Mouse (Mus musculus) megakaryocyte-erythroid progenitor cell, adult 5 weeks (primary cell): ENCODE results near the gene Zscan25. TPM values are rescaled to one million over a fixed set of nuclear protein-coding genes. Genes with fewer than 3 reads are reported as not detected.

Source experiments
- polyA plus RNA-seq: library from polyadenylated mRNA; stranded (reverse); fragments of >175 nt; gene quantifications from 2 replicates; pipeline ENCODE4 v1.2.3, GENCODE M21; 2012

The Zscan25 gene
- 34.9 and 49.4 TPM in 2 replicates for polyA plus RNA-seq

DNA sequence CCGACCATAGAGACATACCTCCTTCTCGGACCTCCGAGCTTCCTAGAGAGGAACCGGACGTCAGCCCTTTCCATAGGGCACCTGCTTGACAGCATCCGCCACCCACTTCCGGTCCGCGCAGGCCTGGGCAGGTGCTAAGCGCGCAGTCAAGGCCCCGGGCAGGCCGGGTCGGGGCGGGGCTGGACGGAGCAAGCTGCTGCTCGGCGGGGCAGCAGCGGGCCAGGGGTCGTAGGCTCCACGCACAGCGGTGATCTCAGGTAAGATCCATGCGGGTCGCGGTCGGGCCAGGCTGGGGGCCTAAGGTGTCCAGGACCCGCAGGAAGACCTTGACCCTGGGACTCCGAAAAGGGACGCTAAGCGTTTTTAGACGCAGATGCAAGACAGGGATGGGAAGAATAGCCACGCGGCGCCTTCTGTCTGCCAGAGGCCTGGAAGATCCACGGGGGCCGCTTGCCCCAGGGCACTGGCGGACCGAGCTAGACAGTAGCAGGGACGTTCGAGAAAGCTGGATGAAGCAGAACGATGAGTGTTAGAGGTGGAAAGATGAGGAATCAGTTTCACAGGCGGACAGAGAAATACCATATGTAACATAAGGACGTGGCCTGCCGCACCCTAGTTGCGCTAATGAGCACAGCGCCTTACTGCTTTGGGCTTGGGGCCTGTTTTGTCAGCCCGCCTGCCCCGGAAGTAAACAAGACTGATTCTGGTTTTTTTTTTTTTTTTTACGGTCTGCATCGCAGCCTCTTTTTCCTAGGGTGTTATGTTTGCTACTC lies at the start of gene Zscan25:
Gene Zscan25 (plus strand): TSS at position 130 of the 773 bp plus-strand sequence.

DNA sequence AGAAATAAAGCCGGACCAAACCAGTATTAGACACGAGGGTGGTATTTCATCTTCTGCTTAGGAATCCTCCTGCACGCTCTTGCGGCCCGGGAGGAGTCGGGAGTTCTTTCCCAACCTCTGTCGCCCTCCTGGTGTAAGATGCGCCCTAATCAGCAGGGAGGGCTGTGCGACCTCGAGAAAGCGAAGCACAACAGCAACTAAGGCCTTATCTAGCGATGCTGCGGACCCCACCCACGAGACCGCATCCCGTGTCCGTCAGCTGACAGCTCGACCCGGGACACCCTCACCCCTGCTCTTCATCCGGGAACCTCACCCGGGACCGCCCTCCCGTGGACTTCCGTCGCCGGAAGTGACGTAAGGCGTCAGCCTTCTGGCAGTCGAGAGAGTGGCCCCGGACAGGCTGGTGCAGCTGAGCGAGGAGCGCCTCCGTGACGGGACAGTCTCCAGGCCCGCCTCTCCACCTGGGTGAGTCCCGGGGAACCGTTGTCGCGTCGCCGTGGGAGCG lies 48.9 kb upstream of the Zscan25 start, which contains the start of gene Zfp655:
Gene Zfp655 (plus strand): TSS at position 349 of the 505 bp plus-strand sequence.

Other genes with a start within 250 kb of the Zscan25 start
- not detected in 2 replicates for gene Gm4871, start 247.7 kb upstream of the Zscan25 start, polyA plus RNA-seq
- not detected in 2 replicates for gene 1700018F24Rik, start 237.5 kb upstream of the Zscan25 start, polyA plus RNA-seq
- 37.1 and 39.7 TPM in 2 replicates for gene Arpc1a, start 196.7 kb upstream of the Zscan25 start, polyA plus RNA-seq
- gene Kpna7, start 196.5 kb upstream of the Zscan25 start, polyA plus RNA-seq, result not detected in 2 replicates
- 2,557 and 3,038 TPM in 2 replicates for gene Arpc1b, start 166.3 kb upstream of the Zscan25 start, polyA plus RNA-seq
- 113 and 155 TPM in 2 replicates for gene Pdap1, start 140.3 kb upstream of the Zscan25 start, polyA plus RNA-seq
- 23.5 and 38.4 TPM in 2 replicates for gene Bud31, start 140.1 kb upstream of the Zscan25 start, polyA plus RNA-seq
- 15.8 and 18.1 TPM in 2 replicates for gene Ptcd1, start 113.4 kb upstream of the Zscan25 start, polyA plus RNA-seq
- gene Cpsf4, start 113.3 kb upstream of the Zscan25 start, polyA plus RNA-seq, result 64.3 and 76.5 TPM in 2 replicates
- 55.8 and 60.0 TPM in 2 replicates for gene Atp5j2, start 88.4 kb upstream of the Zscan25 start, polyA plus RNA-seq
- 6.9 and 11.0 TPM in 2 replicates for gene Zkscan14, start 78.6 kb upstream of the Zscan25 start, polyA plus RNA-seq
- gene Zkscan5, start 75.9 kb upstream of the Zscan25 start, polyA plus RNA-seq, result 1.7 and 2.9 TPM in 2 replicates
- gene Zfp655, start 48.8 kb upstream of the Zscan25 start, polyA plus RNA-seq, result 23.2 and 30.7 TPM in 2 replicates
- gene Cyp3a57, start 64.8 kb downstream of the Zscan25 start, polyA plus RNA-seq, result not detected in 2 replicates
- not detected in 2 replicates for gene Cyp3a16, start 189.2 kb downstream of the Zscan25 start, polyA plus RNA-seq